Mouse (Mus musculus) right cerebral cortex, adult 2 months (tissue): ENCODE data around the gene Ttc41.

ENCODE experiments used
- DNase-seq, 2 experiments: peaks; one replicate each; pipeline ENCODE4 v3.0.0; 2021 to 2022; ENCODE audit warnings: low spot score in 2 of 2

Ttc41 gene

GRCm38 (mm10) chr10:86825871-86826522, 120.4 kb downstream of the Ttc41 start:
- DNase-seq, result no peak
